Mouse (Mus musculus) embryonic fibroblast, embryonic 13.5 days (primary cell): ENCODE measurements at regions not wholly inside any gene's neighbourhood (a gene's known extent, or its start where the extent isn't known, plus 50 kb on each side); places are given as distances from the start of the nearest gene placed in this dataset.

Source experiments
- CTCF ChIP-seq: IDR thresholded peaks from 2 replicates; pipeline ENCODE4 v1.5.1; 2011; ENCODE audit warnings: mild to moderate bottlenecking, control low read depth, low read length, moderate library complexity, borderline replicate concordance; ENCODE audit not compliant: insufficient read depth
- POLR2A ChIP-seq: IDR thresholded peaks from 2 replicates; pipeline ENCODE4 v1.6.1; 2011; ENCODE audit warnings: low read depth, mild to moderate bottlenecking, control low read depth, low read length, moderate library complexity

DNA sequence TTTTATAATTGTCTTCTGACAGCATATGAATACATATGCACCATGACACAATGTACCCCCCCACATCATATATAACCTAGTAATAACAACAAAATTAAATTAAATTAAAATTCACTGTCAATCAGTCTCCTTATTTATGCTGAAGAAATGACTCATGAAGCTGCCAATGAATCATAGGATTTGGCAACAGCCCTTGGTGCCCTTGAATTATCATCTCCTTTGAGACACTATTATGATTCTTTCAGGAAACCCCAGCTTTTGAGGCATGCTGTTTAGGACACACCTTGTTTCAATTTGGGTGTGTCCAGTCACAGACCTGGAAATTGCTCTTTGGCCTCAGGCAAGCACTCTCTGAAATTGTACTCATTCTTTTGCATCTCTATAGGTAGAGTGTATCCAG is 1675.8 kb upstream of the Slc10a2 start:
- no peak for TF ChIP-seq CTCF
- TF ChIP-seq POLR2A, result no peak
